Mouse (Mus musculus) gastrocnemius, postnatal 14 days (tissue): Measurements from ENCODE around the gene Olfr435. TPM values are rescaled to one million over a fixed set of nuclear protein-coding genes. Genes with fewer than 3 reads are reported as not detected.
"Not testable (repeated sequence)": the region's sequence is repeated elsewhere in the genome, so short reads cannot be mapped to it uniquely, and the experiment has no call there.

Experiments used
- DNase-seq: peaks from one replicate; pipeline ENCODE4 v3.0.0; 2021; ENCODE audit warnings: mixed read lengths
- intact Hi-C: fragments of 180-260 bp; cut with DNase I; formaldehyde crosslinking; loops from one replicate; pipeline ENCODE4 v1.15.1; 2025; ENCODE audit warnings: low total_unique reads
- long read RNA-seq, 2 experiments: library from polyadenylated mRNA; stranded (forward); transcript quantifications; one replicate each; pipeline ENCODE4 v2.0.0; 2021
- total RNA-seq, 2 experiments: library from RNA; stranded (reverse); gene quantifications; 2 replicates each; pipeline ENCODE4 v1.2.3; 2021

Olfr435 gene
- total RNA-seq: not detected
- long read RNA-seq, experiment 1: 0 reads
- long read RNA-seq, experiment 2: 0 reads

- intact Hi-C loops: no loop called here
Measured at GRCm38 (mm10) chr6:43196781-43197180, at the start of gene Olfr435. Gene Olfr435, plus strand, starts transcription at chr6:43197146.

GRCm38 (mm10) chr6:43159502-43159901 is 37.4 kb upstream of the Olfr435 start:
- DNase-seq: no peak
- intact Hi-C loops: no loop called here

More at GRCm38 (mm10) chr6:43196781-43197180, at the start of gene Olfr435:
- DNase-seq: no peak

GRCm38 (mm10) chr6:43162982-43163381 is 34.0 kb upstream of the Olfr435 start, which contains the start of gene Olfr437:
Gene Olfr437, plus strand, starts transcription at chr6:43163282.
- no peak for DNase-seq
- intact Hi-C loops: no loop called here

GRCm38 (mm10) chr6:43167246-43167645 is 29.7 kb upstream of the Olfr435 start:
- DNase-seq: no peak
- intact Hi-C loops: no loop called here

GRCm38 (mm10) chr6:43171840-43172239 is 25.1 kb upstream of the Olfr435 start, which contains the start of gene Olfr13:
Gene Olfr13, plus strand, starts transcription at chr6:43172140.
- no peak for DNase-seq
- intact Hi-C loops: no loop called here

- DNase-seq: no peak
- intact Hi-C loops: no loop called here
Measured at GRCm38 (mm10) chr6:43178129-43178528, 18.8 kb upstream of the Olfr435 start.

GRCm38 (mm10) chr6:43178584-43179501 is 18.1 kb upstream of the Olfr435 start:
- no peak for DNase-seq
- intact Hi-C loops: no loop called here

GRCm38 (mm10) chr6:43190986-43191385 is 6.0 kb upstream of the Olfr435 start:
- no peak for DNase-seq
- intact Hi-C loops: no loop called here

GRCm38 (mm10) chr6:43198094-43198493 is 1.1 kb downstream of the Olfr435 start:
- intact Hi-C loops: no loop called here

GRCm38 (mm10) chr6:43202786-43203185 is 5.8 kb downstream of the Olfr435 start:
- intact Hi-C loops: no loop called here
- DNase-seq: no peak

More at GRCm38 (mm10) chr6:43198094-43198493, 1.1 kb downstream of the Olfr435 start:
- DNase-seq: no peak

GRCm38 (mm10) chr6:43205355-43205754 is 8.4 kb downstream of the Olfr435 start:
- DNase-seq: no peak
- intact Hi-C loops: no loop called here

GRCm38 (mm10) chr6:43212873-43213272 is 15.9 kb downstream of the Olfr435 start, which contains the start of gene Olfr434:
Gene Olfr434, plus strand, starts transcription at chr6:43213021.
- intact Hi-C loops, DNase-seq: not testable (repeated sequence)

- intact Hi-C loops, DNase-seq: not testable (repeated sequence)
Measured at GRCm38 (mm10) chr6:43231255-43231654, 34.3 kb downstream of the Olfr435 start, which contains the start of gene Olfr47. Gene Olfr47, plus strand, starts transcription at chr6:43231529.

- DNase-seq: no peak
- intact Hi-C loops: no loop called here
Measured at GRCm38 (mm10) chr6:43242061-43242460, 45.1 kb downstream of the Olfr435 start.

- DNase-seq: no peak
- intact Hi-C loops: no loop called here
Measured at GRCm38 (mm10) chr6:43247396-43247795, 50.5 kb downstream of the Olfr435 start.

GRCm38 (mm10) chr6:43252994-43253393 is 56.0 kb downstream of the Olfr435 start:
- intact Hi-C loops: no loop called here
- no peak for DNase-seq

Other genes with a start within 250 kb of the Olfr435 start
- not detected for gene Olfr444, start 248.1 kb upstream of the Olfr435 start, total RNA-seq
- not detected for gene Olfr441, start 90.8 kb upstream of the Olfr435 start, total RNA-seq
- not detected for gene Olfr237-ps1, start 50.6 kb upstream of the Olfr435 start, total RNA-seq
- gene Olfr437, start 33.9 kb upstream of the Olfr435 start, total RNA-seq: not detected
- not detected for gene Olfr13, start 25.0 kb upstream of the Olfr435 start, total RNA-seq
- not detected for gene Olfr434, start 15.9 kb downstream of the Olfr435 start, total RNA-seq
- not detected for gene Olfr47, start 34.4 kb downstream of the Olfr435 start, total RNA-seq
- gene Arhgef5, start 68.4 kb downstream of the Olfr435 start, total RNA-seq: 1 to 10 TPM; 4.8 to 4.9 TPM
- gene Nobox, start 112.4 kb downstream of the Olfr435 start, total RNA-seq: not detected